Mouse (Mus musculus) neutrophil, adult 5-6 weeks (primary cell): ENCODE data around the gene Adam12. TPM values are rescaled to one million over a fixed set of nuclear protein-coding genes. Genes with fewer than 3 reads are reported as not detected.

Source experiments
- ATAC-seq: fragments of 151-379, 151-347 bp; 2 replicates; pipeline ENCODE4 v1.8.0; 2017; ENCODE audit warnings: mild to moderate bottlenecking, moderate TSS enrichment; ENCODE audit not compliant: insufficient number of reproducible peaks, poor library complexity, low FRiP score, severe bottlenecking; ENCODE audit errors: extremely low read depth
- total RNA-seq: library from RNA; stranded (forward); fragments of 200-1000 nt; gene quantifications from 2 replicates; pipeline ENCODE4 v1.2.3, GENCODE M21; 2017

Adam12 gene
- total RNA-seq, 1 experiment from 2014 or later, result 0.12 TPM

DNA sequence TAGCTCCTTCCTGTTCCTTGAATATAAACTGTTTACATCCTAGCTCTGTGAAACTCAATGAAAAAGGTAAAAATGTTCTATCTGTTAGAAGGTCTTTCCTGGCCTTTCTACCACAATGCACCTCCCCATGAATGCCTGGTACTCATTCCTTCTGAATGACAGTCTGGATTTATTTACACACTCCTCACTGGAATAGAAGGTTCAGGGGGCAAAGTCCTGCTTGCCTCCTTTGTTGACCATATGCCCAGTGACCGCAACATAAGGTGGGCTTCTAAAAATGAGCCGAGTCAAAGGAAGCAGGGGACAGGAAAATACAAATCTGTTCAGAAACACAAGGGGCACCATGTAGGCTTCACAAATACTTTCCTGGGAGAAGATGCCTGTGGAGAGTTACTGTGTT lies 62.2 kb downstream of the Adam12 start:
- ATAC-seq, result no peak

DNA sequence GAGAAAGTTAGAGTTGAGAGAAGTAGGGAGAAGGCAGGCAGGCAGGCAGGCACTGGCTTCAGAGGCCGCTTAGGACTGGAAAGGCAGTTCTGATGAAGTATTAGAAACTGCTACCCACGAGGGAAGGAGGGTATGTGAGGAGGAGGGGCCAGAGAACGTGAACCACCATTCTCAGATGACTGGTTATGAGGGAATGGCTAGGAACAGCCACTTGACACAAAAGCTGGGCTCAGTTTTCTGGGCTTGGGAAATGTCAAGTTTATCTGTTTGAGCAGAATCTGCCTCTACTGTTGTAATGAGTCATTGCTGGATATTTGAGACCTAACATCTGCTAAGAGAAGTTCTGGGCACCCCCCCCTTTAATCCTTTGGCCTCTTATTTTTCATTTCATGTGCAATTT lies 64.4 kb downstream of the Adam12 start:
- no peak for ATAC-seq

DNA sequence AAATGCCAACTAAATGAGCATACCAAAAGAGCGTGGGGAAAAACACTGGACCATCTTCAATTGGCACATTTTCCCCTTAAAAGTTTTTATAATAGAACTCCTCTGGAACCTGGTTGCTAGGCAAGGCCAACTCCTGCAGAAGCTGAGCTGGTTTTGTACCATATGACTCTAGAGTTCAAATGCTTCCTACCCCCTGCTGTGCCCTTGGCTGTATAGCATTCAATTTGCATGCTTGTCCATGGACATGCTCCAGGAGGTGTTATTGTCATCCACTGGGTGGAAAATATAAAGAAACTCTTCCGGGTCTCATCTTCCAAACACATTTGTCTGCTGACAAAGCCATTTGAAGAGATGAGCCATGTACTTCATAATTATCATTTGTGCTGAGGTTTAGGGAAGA lies 68.2 kb downstream of the Adam12 start:
- no peak for ATAC-seq

DNA sequence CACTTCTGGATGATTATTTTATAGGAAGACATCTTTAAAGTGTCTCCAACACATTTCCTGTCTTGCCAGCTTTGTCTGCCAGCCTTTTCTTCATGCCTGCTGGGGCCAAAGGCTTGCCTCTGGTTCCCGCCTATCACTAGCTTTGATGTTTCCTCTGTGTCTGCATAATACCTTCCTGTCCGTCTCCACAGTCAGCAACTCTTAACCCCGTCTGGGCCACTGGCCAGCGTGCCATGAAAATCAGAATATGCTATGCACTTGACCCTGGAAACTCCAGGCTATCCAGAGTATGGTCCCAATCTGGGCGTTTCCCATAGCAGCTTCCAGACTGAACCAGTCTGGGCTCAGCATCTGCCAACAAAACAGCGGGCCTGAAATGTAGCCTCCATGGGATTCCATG lies 69.1 kb downstream of the Adam12 start:
- no peak for ATAC-seq

DNA sequence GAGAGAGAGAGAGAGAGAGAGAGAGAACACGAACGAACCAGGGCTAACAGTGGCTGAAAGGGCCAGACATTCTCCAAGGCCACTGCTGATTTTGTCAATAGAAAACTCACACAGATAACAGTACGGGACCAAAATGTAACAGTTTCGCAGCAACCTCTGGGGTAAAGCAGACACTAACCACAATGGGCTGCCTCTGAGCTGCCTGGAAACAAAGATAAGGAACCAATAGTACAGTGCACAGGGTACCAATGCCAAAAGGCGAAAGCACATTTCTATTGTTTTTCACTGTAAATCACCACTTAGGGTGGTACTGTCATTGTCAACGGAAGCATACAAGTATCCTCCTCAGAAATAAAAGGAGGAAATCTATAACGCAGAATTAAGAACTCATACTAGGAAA lies 72.3 kb downstream of the Adam12 start:
- ATAC-seq, result no peak

DNA sequence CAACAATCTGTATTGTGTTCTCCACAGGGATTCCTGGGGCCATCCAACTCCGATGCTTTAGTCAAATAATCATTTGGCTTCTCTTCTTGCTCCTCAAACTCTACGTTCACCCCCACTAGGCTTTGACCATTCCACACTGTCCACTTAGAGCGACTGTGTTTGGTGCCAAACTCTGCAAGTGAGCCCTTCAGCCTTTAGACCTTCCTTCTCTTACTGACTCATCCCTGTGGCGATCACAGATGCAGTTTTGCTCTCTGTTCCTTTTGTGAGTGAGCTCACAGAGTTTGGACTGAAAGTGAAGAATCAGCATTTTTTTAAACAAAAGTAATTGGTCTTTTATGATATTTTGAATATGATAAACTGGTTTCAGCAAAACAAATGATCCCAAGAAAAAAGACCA lies 80.6 kb downstream of the Adam12 start:
- ATAC-seq, result no peak

DNA sequence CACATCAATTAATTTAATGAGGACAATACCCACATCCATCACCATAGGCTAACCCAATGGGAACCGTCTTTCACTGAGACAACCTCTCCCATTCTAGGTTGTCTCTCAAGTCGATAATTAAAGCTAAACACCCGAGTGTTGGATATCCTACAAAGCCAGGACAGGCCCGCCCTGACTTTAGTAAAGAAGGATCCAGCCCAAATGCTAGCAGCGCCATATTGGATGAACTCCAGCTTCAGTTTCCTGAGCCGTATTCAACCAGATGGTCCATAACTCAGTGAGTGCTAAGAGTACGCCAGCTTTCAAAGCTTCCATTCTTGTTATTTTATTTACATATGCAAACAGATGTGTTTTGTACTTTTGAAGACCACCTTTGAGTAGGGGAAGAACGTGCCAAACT lies 81.6 kb downstream of the Adam12 start:
- ATAC-seq, result no peak

DNA sequence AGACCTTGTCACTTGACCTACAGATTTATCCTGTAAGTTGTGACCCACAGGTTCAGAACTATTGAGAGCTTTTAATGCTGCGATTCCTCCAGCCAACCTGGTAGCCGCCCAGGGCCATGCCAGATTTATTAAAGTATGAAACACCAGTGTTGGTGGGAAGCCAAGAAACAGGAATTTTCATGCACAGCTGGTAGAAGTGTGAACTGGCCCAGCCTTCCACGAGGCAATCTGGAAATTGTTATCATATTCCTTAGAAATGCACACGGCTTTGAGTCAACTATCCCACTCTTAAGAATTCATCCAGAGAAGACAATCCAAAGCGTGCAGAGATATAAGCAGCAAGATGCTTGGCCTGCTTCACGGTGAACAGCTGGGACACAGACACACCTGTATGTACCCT lies 82.6 kb downstream of the Adam12 start:
- ATAC-seq, result no peak

DNA sequence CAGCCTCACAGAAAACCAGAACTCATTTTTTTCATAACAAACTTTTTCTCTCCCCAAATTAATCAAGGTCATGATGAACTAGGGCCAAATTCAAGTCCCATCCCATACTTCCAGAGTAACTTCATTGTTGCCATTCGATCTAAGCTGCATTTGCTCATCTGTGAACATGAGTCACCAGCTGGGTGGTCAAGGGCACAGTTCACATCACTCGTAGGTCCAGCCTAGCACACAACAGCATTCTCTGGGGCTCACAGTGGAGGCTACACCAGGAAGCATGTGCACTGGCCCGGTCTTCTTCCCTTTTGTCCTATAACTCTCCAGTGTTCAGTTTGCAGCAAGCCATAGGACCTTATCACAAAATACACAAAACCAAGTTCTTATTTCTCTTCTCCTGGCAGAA lies 84.4 kb downstream of the Adam12 start:
- ATAC-seq, result no peak

DNA sequence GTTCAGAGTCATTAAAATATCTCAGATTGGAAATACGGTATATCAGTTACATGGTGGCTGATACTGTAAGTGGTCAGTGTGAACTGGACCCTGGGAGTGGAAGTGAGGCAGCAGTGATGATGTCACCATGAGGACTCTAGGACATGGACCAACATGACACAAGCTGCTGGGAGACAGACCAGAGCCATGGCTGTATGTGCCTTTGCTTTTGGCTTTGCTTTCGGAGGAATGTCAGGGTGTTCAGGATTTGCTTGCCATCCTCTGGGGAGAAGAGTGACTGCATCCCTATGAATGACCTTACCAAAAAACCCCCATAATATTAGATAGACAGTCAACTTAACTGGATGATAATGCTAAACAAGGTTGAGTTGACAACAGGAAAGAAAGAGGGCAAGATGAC lies 85.1 kb downstream of the Adam12 start:
- ATAC-seq, result no peak

DNA sequence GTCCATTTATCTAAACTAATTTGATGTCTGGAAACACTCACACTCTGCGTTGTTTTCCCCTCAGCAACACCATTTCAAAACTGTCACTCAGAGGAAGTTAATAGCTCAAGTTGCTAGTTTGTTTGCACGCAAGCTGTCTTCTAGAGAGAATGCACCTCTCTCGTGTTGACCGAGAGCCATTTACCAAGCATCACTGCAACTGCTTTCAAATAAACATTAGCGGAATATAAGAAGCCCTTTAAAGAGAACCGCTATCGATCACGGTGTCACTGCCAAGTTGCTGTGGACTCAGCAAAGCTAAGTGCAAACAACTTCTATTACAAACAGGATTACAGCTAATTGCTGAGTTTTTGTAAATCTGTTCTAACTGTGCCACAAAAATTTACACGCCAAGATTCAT lies 87.8 kb downstream of the Adam12 start:
- ATAC-seq, result no peak

DNA sequence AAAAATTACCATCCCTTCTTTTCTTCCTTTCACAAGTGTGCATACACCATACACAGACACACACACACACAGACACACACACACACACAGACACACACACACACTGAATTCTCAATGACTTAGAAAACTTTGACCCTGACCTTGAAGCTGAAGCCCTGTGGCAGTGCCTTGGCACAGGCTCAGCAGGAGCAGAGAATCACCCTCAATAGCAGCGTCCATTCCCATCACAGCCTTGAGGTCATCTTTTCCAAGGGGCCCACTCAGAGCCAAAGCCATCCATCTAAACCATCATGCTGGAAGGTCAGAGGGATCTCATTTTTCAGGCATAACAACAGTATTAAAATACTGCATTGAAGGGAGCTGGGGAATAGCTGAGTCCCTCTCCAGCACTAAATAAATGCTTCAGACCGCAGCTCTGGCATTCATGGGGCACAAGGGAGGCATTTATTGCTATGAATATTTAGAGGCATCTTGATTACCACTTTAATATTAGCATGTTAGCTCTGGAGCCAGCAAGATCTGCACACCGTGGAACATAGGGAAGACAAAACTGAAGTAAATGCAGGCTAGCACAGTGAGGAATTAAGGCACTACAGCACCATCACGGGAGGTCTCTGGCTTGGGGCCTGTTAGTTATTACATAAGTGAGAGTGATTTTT lies 92.5 kb downstream of the Adam12 start:
- ATAC-seq, result no peak

DNA sequence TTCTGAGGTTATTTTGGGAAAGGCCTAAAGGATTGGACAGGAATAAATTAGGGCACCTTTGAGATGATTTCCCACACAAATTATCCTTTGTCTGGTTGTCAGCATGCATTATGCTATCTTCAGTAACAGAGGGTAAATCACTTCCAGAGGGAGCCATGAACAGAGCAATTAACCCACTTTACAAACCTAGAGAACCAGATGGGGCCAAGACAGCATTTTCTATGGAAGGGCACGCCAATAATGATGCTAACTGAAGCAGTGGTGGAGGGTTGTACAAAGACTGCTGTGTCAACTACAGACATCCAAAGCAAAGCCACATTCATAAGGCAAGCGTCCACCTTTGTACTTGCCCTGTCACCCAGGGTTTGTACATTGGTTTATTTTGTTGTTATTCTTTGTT lies 99.6 kb downstream of the Adam12 start:
- ATAC-seq, result no peak

DNA sequence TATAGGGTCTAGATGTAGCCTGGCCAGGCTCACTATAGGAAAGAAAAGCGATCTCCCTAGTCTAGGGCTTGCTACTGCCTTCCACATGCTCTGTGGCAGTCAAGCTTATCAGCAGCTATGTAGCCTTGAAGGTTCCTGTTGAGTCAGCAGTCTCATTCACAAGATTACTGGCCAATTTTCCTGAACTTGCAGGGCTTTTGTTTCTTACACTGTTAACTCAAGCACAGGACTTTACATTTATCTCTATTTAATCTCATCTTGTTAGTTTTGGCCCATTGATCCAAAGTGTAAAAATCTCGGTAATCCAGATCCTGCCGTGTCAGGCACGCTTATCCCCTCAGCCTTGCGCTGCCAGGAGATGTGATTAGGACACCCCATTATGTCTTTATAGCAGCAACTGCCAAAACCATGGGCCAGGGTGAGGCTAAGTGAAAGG lies 103.8 kb downstream of the Adam12 start:
- no peak for ATAC-seq

DNA sequence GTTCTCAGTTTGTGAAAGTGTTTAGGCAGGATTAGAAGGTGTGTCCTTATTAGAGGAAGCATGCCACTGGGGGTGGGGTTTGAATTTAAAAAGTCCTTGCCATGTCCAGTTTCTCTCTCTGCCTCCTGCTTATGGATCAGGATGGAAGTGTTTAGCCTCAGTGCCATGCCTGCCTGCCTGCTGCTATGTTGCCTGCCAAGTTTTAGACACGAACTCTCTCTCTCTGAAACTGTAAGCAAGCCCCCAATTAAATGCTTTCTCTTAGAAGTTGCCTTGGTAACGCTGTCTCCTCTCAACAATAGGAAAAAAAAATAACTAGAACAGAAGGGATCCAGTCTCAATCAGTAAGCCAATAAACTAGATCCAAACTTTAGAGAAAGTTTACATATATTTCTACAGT lies 110.5 kb downstream of the Adam12 start:
- ATAC-seq, result no peak

DNA sequence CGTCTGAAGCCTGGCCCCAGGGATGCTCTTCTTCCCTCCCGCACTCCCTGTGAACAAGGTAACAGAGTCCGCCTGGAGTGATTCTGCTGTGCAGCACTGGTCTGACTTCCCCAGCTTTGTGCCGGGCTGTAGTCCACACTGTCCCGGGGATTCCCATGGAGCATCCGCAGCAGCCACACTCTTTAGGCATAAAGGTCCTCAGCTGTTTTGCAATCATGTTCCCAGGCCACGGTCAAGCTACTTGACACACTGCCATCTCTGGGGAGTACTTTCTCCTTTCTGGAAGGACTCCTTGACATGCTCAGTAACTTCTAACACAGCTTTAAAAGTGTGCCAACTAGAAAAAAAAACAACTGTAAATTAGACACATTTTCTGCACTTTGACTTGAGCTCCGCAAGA lies 116.5 kb downstream of the Adam12 start:
- ATAC-seq, result no peak

DNA sequence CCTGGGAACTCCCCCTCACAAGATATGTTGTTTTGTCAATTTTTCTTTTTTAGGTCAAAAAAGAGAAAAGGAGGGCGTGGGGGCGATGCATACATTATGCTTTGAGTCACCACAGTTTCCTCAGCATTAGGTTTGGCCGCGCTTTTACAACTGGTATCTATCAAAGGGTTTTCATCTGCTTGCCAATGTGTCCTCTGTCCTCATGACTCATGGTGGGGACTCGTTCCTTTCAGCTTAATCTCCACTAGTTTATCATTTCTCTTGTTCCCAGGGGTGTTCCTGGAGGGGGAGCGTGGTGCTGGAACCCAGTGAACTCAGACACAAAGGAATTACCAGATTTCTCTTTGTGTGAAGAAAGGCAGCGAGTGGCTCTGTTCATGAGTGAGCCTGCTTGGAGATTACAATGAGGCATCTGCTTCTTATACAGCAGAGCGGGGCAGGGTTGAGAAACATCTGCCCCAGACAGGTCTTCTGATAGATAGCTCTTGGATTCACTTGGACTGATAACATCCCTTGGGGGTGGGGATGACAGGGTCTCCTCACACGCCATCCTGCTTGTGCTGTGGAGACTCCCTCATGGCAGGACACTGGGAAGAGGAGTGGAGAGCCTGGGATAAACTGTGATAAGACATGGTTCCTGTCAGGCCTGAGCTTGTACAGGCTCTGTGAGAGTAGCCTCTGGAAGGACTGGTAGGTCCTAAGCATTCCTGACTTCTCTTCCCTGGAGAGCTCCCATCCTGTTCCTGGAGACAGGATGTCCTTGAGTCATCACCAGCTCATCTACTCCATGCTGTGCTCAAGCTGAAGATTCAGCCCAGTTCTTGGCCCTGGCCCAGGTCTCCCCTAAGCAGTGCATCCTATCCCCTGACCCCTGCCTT lies 117.4 kb downstream of the Adam12 start:
- ATAC-seq, result no peak

DNA sequence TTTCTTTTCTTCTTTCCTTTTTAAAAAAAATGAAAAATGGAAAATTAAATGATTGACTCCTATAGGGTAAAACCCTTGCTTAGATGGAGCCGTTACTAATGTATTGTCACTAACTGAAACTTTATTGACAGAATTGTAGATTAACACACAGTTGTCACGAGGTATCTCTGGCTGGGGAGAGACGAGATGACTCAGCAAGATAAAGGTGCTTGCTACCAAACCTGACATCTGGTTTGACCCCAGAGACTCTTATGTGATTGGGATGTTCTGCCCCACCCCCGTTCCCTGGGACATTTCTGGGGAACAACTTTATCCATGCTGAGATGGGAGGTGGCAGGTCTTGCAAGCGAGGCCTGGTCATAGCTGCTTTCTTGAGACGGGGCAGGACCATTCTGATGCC lies 118.1 kb downstream of the Adam12 start:
- no peak for ATAC-seq

DNA sequence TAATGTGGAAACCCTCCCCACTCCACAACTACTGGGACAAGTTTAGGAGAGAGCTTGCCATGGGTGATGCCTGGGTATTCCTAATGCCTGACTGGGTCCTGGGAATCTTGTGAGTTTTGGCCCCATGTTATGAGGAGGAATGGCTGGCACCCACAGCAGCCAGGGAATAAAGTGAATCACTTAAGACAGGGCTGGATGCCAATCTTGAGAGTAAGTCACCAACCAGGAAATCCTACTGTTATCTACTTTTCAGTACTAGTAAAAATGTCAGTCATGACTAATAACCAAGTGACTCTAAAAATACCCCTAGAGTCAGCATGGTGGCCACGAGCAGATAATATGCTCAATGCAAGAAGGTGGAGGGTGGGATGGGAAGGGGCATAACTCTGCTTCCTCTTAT lies 121.8 kb downstream of the Adam12 start:
- ATAC-seq, result no peak

DNA sequence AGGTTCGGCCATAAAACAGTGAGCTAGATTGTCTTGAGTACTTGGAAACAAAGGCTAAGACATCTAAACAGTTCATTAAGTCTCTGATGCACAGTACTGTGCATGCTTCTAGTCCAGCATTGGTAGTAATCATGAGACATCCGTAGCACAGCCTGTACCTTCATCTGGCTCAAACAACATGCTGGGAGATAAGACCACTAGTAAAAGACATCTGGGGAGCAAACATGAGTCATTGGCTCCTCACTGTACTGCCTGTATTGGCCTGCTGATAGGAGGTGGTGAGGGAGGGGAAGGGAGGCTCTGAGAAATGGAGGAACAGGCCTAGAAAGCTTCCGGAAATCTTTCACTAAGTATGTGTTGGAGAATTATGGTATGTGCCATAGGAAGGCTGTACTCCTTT lies 124.1 kb downstream of the Adam12 start:
- ATAC-seq, result no peak

DNA sequence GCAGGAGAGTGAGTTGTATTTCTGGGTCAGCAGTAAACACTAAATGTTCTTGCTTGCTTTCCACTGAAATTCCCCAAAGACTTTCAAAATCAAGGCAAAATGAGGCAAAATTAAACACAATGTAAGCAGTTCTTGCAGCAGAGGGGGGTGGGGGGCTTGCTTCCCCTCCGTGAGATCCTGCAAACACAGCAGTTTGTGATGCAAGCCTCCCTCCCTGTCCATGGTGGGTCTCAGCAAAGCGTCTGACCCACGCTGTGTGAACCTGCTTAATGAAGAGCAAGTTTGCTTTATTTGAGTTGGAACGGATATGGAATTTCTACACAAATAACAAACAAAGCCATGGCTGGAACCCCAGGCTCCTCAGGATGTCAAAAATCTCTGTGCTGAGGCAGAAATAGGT lies 132.9 kb downstream of the Adam12 start:
- no peak for ATAC-seq
